Mouse (Mus musculus): ENCODE results near the gene Trim40.

Gene Trim40

GRCm38 (mm10) chr17:36836874-36837647 lies 52.9 kb downstream of the Trim40 start, which contains the start of gene Trim26:
TSS of gene Trim26 (plus strand) at chr17:36837134.
- DNase-seq, result peak; percentile 99

GRCm38 (mm10) chr17:36836427-36836812 lies 53.5 kb downstream of the Trim40 start:
- no peak for DNase-seq

GRCm38 (mm10) chr17:36835591-36836426 lies 54.1 kb downstream of the Trim40 start:
- peak; percentile 81 for DNase-seq

- no peak for DNase-seq
Measured at GRCm38 (mm10) chr17:36832694-36833093, 57.2 kb downstream of the Trim40 start.
